Mouse (Mus musculus): Measurements from ENCODE around the gene Trim27.

Trim27 gene

GRCm38 (mm10) chr13:21221656-21222462, 42.6 kb downstream of the Trim27 start:
- no peak for DNase-seq

DNA sequence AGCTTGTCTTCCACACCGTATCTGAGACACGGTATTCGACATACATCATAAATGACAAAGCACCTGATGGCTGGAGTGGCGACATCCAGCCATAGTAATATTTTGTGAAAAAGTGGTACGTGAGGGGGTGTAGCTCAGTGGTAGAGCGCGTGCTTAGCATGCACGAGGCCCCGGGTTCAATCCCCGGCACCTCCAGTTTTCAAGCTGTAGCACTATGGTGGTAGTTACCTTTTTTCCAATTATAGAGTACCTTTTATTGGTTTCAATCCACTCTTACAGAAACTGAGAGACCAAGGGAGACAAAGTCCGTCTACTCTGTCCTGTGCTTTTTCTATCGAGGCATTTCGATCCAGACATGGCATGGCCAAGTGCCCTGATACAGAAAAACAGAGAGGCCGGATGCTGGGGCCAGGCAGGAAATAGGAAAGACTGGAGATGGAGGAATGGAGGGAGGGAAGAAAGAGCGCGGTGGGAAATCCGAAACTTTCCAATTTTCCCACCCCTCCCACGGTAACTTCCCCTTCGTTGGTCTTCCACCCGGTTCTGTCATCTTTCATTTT, 43.3 kb downstream of the Trim27 start:
- peak; percentile 89 for DNase-seq

- peak; percentile 15 for DNase-seq
Measured at GRCm38 (mm10) chr13:21223242-21223655, 44.0 kb downstream of the Trim27 start.

DNA sequence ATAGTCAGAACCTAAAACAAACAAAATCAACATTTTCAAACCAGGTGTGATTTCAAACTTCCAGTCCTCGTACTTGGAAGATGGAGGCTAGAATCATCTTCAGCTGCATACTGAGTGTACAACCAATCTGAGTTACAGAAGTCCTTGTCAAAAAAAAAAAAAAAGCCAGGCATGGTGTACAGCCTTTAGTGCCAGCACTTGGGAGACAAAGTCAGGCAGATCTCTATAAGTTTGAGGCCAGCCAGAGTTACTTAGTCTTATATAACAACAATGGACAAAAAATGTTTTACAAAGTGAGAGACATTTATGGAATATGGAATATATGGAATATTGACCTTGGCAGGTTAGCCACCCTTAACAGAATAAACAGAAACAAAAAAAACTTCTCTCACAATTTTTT, 45.1 kb downstream of the Trim27 start:
- no peak for DNase-seq

GRCm38 (mm10) chr13:21225206-21225605, 46.0 kb downstream of the Trim27 start:
- DNase-seq, result no peak

GRCm38 (mm10) chr13:21226031-21226430, 46.8 kb downstream of the Trim27 start:
- DNase-seq, result no peak

DNA sequence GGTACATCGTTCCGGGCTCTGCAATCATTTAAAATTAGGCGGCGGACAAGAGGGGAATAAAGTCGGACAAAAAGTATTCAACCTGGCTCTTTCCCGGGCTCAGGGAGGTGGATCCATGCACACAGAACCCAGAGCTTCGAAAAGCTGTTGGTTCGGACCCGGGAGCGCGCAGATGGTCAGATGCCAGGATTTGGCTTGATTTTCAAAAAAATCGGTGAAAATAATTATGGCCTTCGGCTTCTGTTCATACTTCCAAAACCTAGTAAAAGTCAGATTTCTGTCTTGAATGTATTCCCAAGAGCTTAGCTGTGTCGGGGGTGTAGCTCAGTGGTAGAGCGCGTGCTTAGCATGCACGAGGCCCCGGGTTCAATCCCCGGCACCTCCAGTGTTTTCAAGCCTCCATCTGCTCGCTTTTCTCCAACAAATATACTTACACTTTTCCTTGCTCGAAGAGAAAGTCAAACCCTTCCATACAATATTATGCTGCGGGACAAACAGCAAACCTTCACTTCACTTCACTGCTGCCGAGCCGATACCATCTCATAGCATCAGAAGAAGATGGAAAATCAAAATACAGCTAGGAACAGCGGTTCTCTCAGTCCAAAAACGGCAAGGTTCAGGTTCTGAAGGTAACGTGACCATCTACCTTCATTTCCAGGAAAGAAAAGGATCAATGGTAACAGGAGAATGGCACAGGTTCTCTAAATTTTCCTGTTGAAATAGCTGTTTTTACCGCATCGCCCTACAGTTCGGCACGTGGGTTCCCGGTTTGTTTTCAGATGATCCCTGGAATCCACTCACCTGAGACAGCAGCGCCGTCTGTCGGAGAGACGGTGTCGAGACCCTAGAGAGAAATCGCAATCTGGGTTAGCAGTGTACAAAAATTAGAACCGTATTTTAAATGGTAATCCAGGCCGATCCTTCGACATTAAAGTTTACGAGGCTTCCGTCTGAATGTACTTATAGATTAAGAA, 54.8 kb downstream of the Trim27 start:
- DNase-seq, result peak; percentile 85

GRCm38 (mm10) chr13:21236714-21237113, 57.5 kb downstream of the Trim27 start:
- DNase-seq, result no peak

GRCm38 (mm10) chr13:21237161-21237560, 57.9 kb downstream of the Trim27 start:
- no peak for DNase-seq

- no peak for DNase-seq
Measured at GRCm38 (mm10) chr13:21240788-21241187, 61.5 kb downstream of the Trim27 start.

- no peak for DNase-seq
Measured at GRCm38 (mm10) chr13:21242408-21243125, 63.3 kb downstream of the Trim27 start.

DNA sequence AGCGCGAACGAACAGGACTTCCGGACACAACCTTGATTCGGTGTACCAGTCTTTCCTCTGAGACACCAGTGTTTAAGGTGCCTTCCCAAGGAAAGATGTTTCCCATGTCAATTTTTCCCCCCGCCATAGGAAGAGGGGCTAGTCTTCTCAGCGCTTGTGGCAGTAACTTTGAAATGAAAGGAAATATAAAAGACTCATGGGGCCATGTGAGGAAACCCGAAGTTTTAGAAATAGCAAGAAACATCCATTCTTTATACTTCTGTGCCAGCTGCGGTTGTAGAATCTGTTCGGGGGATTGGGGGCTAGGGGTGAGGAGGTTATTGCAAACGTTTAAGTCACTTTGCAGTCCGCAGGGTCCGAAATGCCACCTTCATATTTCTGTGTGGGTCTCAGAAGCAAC, 64.0 kb downstream of the Trim27 start:
- no peak for DNase-seq

DNA sequence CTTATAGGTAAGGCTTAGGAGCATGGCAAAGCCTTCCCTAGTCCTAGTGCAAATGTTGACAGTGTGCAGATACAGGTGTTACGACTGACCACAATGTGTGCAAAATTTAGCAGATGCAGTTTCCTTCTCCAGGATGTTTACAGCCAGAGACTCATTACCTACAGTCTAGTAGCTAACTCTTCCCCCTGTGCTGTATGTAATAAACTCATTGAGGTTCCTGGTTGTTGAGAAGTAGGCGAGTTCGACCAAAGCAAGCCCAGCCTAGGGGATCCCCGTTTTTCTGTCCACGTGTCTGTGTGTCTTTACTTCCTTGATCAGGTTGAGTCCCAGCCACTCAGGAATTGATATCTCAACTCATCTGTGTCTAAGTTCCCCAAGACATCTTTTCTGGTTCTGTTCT, 64.8 kb downstream of the Trim27 start:
- DNase-seq, result no peak
